Mouse (Mus musculus): Measurements from ENCODE around the gene Cryl1. TPM values are rescaled to one million over a fixed set of nuclear protein-coding genes. Genes with fewer than 3 reads are reported as not detected.

The Cryl1 gene
- total and polyA plus RNA-seq, 3 experiments, result 17.8 to 22.0 TPM; not detected in 1

GRCm38 (mm10) chr14:57282591-57282990 is 115.7 kb downstream of the Cryl1 start:
- Histone ChIP-seq H3K4me3 (ENCODE audit: control insufficient read depth in 1 of 2, insufficient read depth in 1 of 2, low read depth in 2 of 2, low read length in 2 of 2) (no peak overlapping the region), H3K27me3 (ENCODE audit: control insufficient read depth in 1 of 2, insufficient read depth in 2 of 2, low read length in 2 of 2) (no peaks in the 10 kb centered on the region), H3K4me1 (ENCODE audit: control insufficient read depth in 1 of 2, insufficient read depth in 2 of 2, low read length in 2 of 2) (peaks cover 2 to 14% of the 10 kb centered on the region in 2 experiments; a peak in 3 of 4 replicates), H3K79me2 (ENCODE audit: control insufficient read depth, insufficient read depth, low read length, poor library complexity) (no peaks in the 10 kb centered on the region), H3K9me3 (replicated peaks; ENCODE audit: insufficient read depth, low read length) (no peaks in the 10 kb centered on the region), H3K36me3 (ENCODE audit: control insufficient read depth in 1 of 2, insufficient read depth in 2 of 2, low read length in 2 of 2) (peaks cover 0 to 12% of the 10 kb centered on the region in 2 experiments; a peak in 2 of 4 replicates), H3K27ac (ENCODE audit: control insufficient read depth, low read depth, low read length) (no peak overlapping the region), H3K9ac (ENCODE audit: control insufficient read depth, low read depth, low read length, poor library complexity, severe bottlenecking) (no peak overlapping the region)
- no peak for DNase-seq (ENCODE audit: low read depth, low spot score)
- TF ChIP-seq BHLHE40 (IDR thresholded peaks at IDR 0.05; ENCODE audit: borderline replicate concordance, low read depth, low read length) (no peak), MAFK (IDR thresholded peaks at IDR 0.05; ENCODE audit: borderline replicate concordance, low read depth, low read length) (no peak), POLR2A (IDR thresholded peaks at IDR 0.05; ENCODE audit: control insufficient read depth in 1 of 2, insufficient read depth in 1 of 2, low read depth in 1 of 2, low read length in 2 of 2, poor library complexity in 1 of 2) (no peak), TBP (IDR thresholded peaks at IDR 0.05; ENCODE audit: low read depth, low read length) (no peak), MAX (IDR thresholded peaks at IDR 0.05; ENCODE audit: low read length) (no peak), SIN3A (IDR thresholded peaks at IDR 0.05; ENCODE audit: low read length) (no peak), NRF1 (IDR thresholded peaks at IDR 0.05; ENCODE audit: insufficient read depth, low read depth, low read length, poor library complexity, severe bottlenecking) (no peak), CTCF (IDR thresholded peaks at IDR 0.05 in 2 of 3, conservative IDR thresholded peaks at IDR 0.05 in 1 of 3; ENCODE audit: control insufficient read depth in 1 of 3, insufficient read depth in 1 of 3, low read depth in 2 of 3, low read length in 3 of 3, poor library complexity in 1 of 3, severe bottlenecking in 1 of 3) (no peak), ELF1 (IDR thresholded peaks at IDR 0.05; ENCODE audit: low read depth, low read length) (no peak), NELFE (IDR thresholded peaks at IDR 0.05; ENCODE audit: low read depth, low read length) (no peak), TCF12 (IDR thresholded peaks at IDR 0.05; ENCODE audit: low read depth, low read length) (no peak), KAT2A (conservative IDR thresholded peaks at IDR 0.05; ENCODE audit: low read depth, low read length) (no peak), E2F4 (IDR thresholded peaks at IDR 0.05; ENCODE audit: borderline replicate concordance, low read depth, low read length) (no peak), JUND (IDR thresholded peaks at IDR 0.05; ENCODE audit: low read depth, low read length) (no peak), USF2 (IDR thresholded peaks at IDR 0.05; ENCODE audit: borderline replicate concordance in 1 of 2, insufficient read depth in 1 of 2, low read depth in 1 of 2, low read length in 2 of 2) (no peak), MYC (IDR thresholded peaks at IDR 0.05; ENCODE audit: low read depth, low read length) (no peak), GABPA (IDR thresholded peaks at IDR 0.05; ENCODE audit: low read depth, low read length) (no peak), POLR2AphosphoS2 (IDR thresholded peaks at IDR 0.05; ENCODE audit: low read length) (no peak)

GRCm38 (mm10) chr14:57280835-57281234 is 117.5 kb downstream of the Cryl1 start:
- DNase-seq (ENCODE audit: low read depth, low spot score), result peak; percentile 87
- no peaks in the 10 kb centered on the region for H3K27me3 ChIP-seq (ENCODE audit: control insufficient read depth in 1 of 2, insufficient read depth in 2 of 2, low read length in 2 of 2)
- no peaks in the 10 kb centered on the region for H3K9me3 ChIP-seq (replicated peaks; ENCODE audit: insufficient read depth, low read length)
- no peaks in the 10 kb centered on the region for H3K79me2 ChIP-seq (ENCODE audit: control insufficient read depth, insufficient read depth, low read length, poor library complexity)
- no peak overlapping the region for H3K9ac ChIP-seq (ENCODE audit: control insufficient read depth, low read depth, low read length, poor library complexity, severe bottlenecking)
- no peak overlapping the region for H3K27ac ChIP-seq (ENCODE audit: control insufficient read depth, low read depth, low read length)
- peaks cover 0 to 12% of the 10 kb centered on the region in 2 experiments; a peak in 2 of 4 replicates for H3K36me3 ChIP-seq (ENCODE audit: control insufficient read depth in 1 of 2, insufficient read depth in 2 of 2, low read length in 2 of 2)
- peaks cover 2 to 14% of the 10 kb centered on the region in 2 experiments; a peak in 3 of 4 replicates for H3K4me1 ChIP-seq (ENCODE audit: control insufficient read depth in 1 of 2, insufficient read depth in 2 of 2, low read length in 2 of 2)
- H3K4me3 ChIP-seq (ENCODE audit: control insufficient read depth in 1 of 2, insufficient read depth in 1 of 2, low read depth in 2 of 2, low read length in 2 of 2), result no peak overlapping the region
- TF ChIP-seq EP300 (IDR thresholded peaks at IDR 0.05; ENCODE audit: low read depth in 1 of 2, low read length in 2 of 2), result peak in 1 of 2 experiments; percentile 70; a peak in 3 of 4 replicates
- peak; percentile 35; the same call in 1 of the 2 replicates for TF ChIP-seq RCOR1 (IDR thresholded peaks at IDR 0.05; ENCODE audit: low read depth, low read length)
- TF ChIP-seq TBP (IDR thresholded peaks at IDR 0.05; ENCODE audit: low read depth, low read length), result 0 out of 2 replicates have a peak, but pooled peaks have one; percentile 34
- TF ChIP-seq MYB (IDR thresholded peaks at IDR 0.05; ENCODE audit: low read depth, low read length), result no peak
- TF ChIP-seq GATA1 (IDR thresholded peaks at IDR 0.05; ENCODE audit: low read depth, low read length), result peak; percentile 35; the same call in 1 of the 2 replicates

Data from MEL (cell line).